Comparison of ENCODE assay signal across 29 mouse cellular contexts in the genomic region with DNA sequence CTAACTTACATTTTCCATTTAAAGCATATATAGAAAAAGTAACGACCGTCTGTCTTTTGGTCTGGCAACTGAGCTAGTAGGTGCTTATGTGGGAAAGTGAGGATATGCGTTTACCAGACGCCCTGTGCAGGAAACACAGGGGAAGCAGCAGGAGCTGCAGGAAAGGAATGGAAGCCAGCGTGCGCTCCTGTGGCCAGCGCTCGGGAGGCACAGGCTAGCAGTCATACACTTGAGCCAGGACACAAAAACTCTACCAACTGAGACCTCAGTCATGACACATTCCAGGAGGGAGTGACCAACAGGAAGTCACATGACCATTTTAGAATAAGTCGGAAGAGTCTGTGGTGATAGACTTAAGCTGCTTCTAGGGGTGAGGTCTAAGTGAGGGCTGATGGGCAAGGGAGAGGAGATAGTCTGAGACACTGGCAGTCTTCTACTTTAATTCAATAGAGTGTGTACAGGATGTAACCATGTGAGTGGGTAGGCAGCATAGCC. TPM values are rescaled to one million over a fixed set of nuclear protein-coding genes. Genes with fewer than 3 reads are reported as not detected.
A peak's percentile ranks its signal among the peaks of the same experiment; 100 is the strongest.
DNase-seq lines count a peak whose midpoint lies in the region; ATAC-seq and TF ChIP-seq lines count a peak whose summit lies in the region.
"Had no signal": no experiment of that assay in that cellular context is flagged by ENCODE, and none has a peak within 500 bp of the region (broad histone marks: within the 10 kb centered on the region; RNA-seq: fewer than 3 reads in every experiment).

No protein-coding gene starts in this region.

- H3K27me3 ChIP-seq in liver, embryonic 12.5 days (replicated peaks), result no peaks in the 10 kb centered on the region
- no peaks in the 10 kb centered on the region for H3K27me3 ChIP-seq in liver, embryonic 11.5 days (replicated peaks; ENCODE audit: control insufficient read depth, insufficient read depth, low read length)
- no peaks in the 10 kb centered on the region for H3K27me3 ChIP-seq in CH12.LX (replicated peaks)
- H3K27me3 ChIP-seq: embryonic facial prominence, embryonic 13.5 days; forebrain, embryonic 12.5 days; forebrain, embryonic 15.5 days; hindbrain, embryonic 13.5 days; intestine, embryonic 15.5 days; Patski had no signal

- no peak for ATAC-seq in liver, embryonic 12.5 days
- no peak for ATAC-seq in liver, embryonic 11.5 days (replicated peaks; ENCODE audit: low FRiP score)
- ATAC-seq: CD4-positive, CD25-positive, alpha-beta regulatory T cell, adult 4 months; forebrain, embryonic 15.5 days; hindbrain, embryonic 16.5 days; intestine, embryonic 15.5 days; Patski had no signal

- 78% methylated on average over 9 of the region's 9 CpGs for WGBS in liver, embryonic 12.5 days (ENCODE audit: insufficient replicate concordance)
- 82% methylated on average over 9 of the region's 9 CpGs for WGBS in liver, embryonic 11.5 days

- no peak for TF ChIP-seq EP300 in CH12.LX (IDR thresholded peaks at IDR 0.05; ENCODE audit: low read length)

- dilution Hi-C loops in CH12.LX (cut with MboI; ENCODE audit: extremely low pct_ligation_motif_present, extremely low pct_unique_long_range_greater_than_20kb, low sequenced_read_pairs), result no loop called here

- intact Hi-C loops in gastrocnemius, adult 2 months (cut with DNase I), result no loop called here

- H3K9me3 ChIP-seq in liver, embryonic 12.5 days (replicated peaks), result no peaks in the 10 kb centered on the region
- H3K9me3 ChIP-seq in liver, embryonic 11.5 days (ENCODE audit: control insufficient read depth, low read length), result no peaks in the 10 kb centered on the region
- peaks cover 5% of the 10 kb centered on the region for H3K9me3 ChIP-seq in CH12.LX (replicated peaks; ENCODE audit: low read length)
- H3K9me3 ChIP-seq: embryonic facial prominence, embryonic 10.5 days; embryonic facial prominence, embryonic 13.5 days; forebrain, embryonic 15.5 days; heart, embryonic 10.5 days; hindbrain, embryonic 13.5 days; intestine, embryonic 15.5 days had no signal

- no peak for TF ChIP-seq CTCF in gastrocnemius, adult 2 months (IDR thresholded peaks at IDR 0.05)
- TF ChIP-seq CTCF in CH12.LX (conservative IDR thresholded peaks at IDR 0.05 in 1 of 2, IDR thresholded peaks at IDR 0.05 in 1 of 2; ENCODE audit: low read depth in 2 of 2, low read length in 2 of 2), result no peak

- H3K36me3 ChIP-seq in liver, embryonic 12.5 days, result peaks cover 72% of the 10 kb centered on the region
- H3K36me3 ChIP-seq in liver, embryonic 11.5 days (ENCODE audit: control insufficient read depth, insufficient read depth, low read length), result peaks cover 16% of the 10 kb centered on the region
- H3K36me3 ChIP-seq in CH12.LX (replicated peaks in 1 of 2; ENCODE audit: control insufficient read depth in 1 of 2, insufficient read depth in 1 of 2, low read length in 1 of 2), result peaks cover 48 to 85% of the 10 kb centered on the region in 2 experiments

- no peak overlapping the region for H3K9ac ChIP-seq in liver, embryonic 12.5 days
- H3K9ac ChIP-seq in liver, embryonic 11.5 days (ENCODE audit: low read depth, low read length), result no peak overlapping the region
- no peak overlapping the region for H3K9ac ChIP-seq in CH12.LX (ENCODE audit: insufficient read depth, low read depth)
- H3K9ac ChIP-seq: embryonic facial prominence, embryonic 13.5 days; forebrain, embryonic 12.5 days; forebrain, embryonic 15.5 days; hindbrain, embryonic 13.5 days; intestine, embryonic 15.5 days had no signal

- in situ Hi-C loops in CH12.LX (cut with MboI; ENCODE audit: low pct_ligation_motif_present, low pct_unique_long_range_greater_than_20kb, low sequenced_read_pairs), result no loop called here

- no peak for DNase-seq in gastrocnemius, adult 2 months
- no peak for DNase-seq in gastrocnemius, postnatal 4 days (ENCODE audit: low spot score in 2 of 2)
- no peak for DNase-seq in liver, embryonic 11.5 days (ENCODE audit: low spot score)
- DNase-seq in CH12.LX (ENCODE audit: extremely low read depth), result no peak
- DNase-seq in layer of hippocampus, adult 8-10 months (ENCODE audit: low spot score in 2 of 2), result no peak
- DNase-seq in kidney, postnatal 14 days, result no peak
- DNase-seq: adrenal gland, postnatal 10 days; adrenal gland, postnatal 36 days; B cell, adult 2 months; cerebellum, adult 11 months; cerebellum, adult 9-11 months; cerebellum, postnatal 36 days; embryo, embryonic 11 days; gastrocnemius, postnatal 10 days; gastrocnemius, postnatal 36 days; heart, postnatal 36 days had no signal

- peaks cover 9% of the 10 kb centered on the region for H3K4me1 ChIP-seq in liver, embryonic 12.5 days
- H3K4me1 ChIP-seq in liver, embryonic 11.5 days (replicated peaks; ENCODE audit: control insufficient read depth, insufficient read depth, low read length), result no peaks in the 10 kb centered on the region; the same call in 1 of the 2 replicates
- no peaks in the 10 kb centered on the region for H3K4me1 ChIP-seq in CH12.LX (ENCODE audit: control insufficient read depth in 1 of 2, insufficient read depth in 2 of 2)
- H3K4me1 ChIP-seq: embryonic facial prominence, embryonic 10.5 days; embryonic facial prominence, embryonic 13.5 days; forebrain, embryonic 12.5 days; forebrain, embryonic 15.5 days; heart, embryonic 10.5 days; hindbrain, embryonic 10.5 days; hindbrain, embryonic 13.5 days; intestine, embryonic 15.5 days had no signal

- H3K4me2 ChIP-seq in liver, embryonic 12.5 days, result no peak overlapping the region
- no peak overlapping the region for H3K4me2 ChIP-seq in liver, embryonic 11.5 days
- no peak overlapping the region for H3K4me2 ChIP-seq in CH12.LX (ENCODE audit: insufficient read depth, low read depth, poor library complexity, severe bottlenecking)
- H3K4me2 ChIP-seq: embryonic facial prominence, embryonic 13.5 days; forebrain, embryonic 12.5 days; forebrain, embryonic 15.5 days; hindbrain, embryonic 13.5 days; intestine, embryonic 15.5 days had no signal

- H3K4me3 ChIP-seq in gastrocnemius, adult 2 months, result no peak overlapping the region
- no peak overlapping the region for H3K4me3 ChIP-seq in liver, embryonic 12.5 days
- no peak overlapping the region for H3K4me3 ChIP-seq in liver, embryonic 11.5 days (ENCODE audit: low read depth, low read length)
- H3K4me3 ChIP-seq in CH12.LX (replicated peaks in 1 of 3; ENCODE audit: low read depth in 2 of 3, low read length in 2 of 3, poor library complexity in 1 of 3), result no peak overlapping the region
- H3K4me3 ChIP-seq: embryonic facial prominence, embryonic 10.5 days; embryonic facial prominence, embryonic 13.5 days; erythroblast, embryonic 14.5 days; forebrain, embryonic 12.5 days; forebrain, embryonic 15.5 days; heart, embryonic 10.5 days; hindbrain, embryonic 10.5 days; hindbrain, embryonic 13.5 days; intestine, embryonic 15.5 days had no signal

- TF ChIP-seq POLR2A in CH12.LX (IDR thresholded peaks at IDR 0.05; ENCODE audit: low read depth, low read length), result no peak

- H3K79me2 ChIP-seq in CH12.LX (replicated peaks; ENCODE audit: control insufficient read depth, extremely low read depth, insufficient read depth, poor library complexity, severe bottlenecking), result peaks cover 2% of the 10 kb centered on the region; the same call in 1 of the 2 replicates

- no peak for TF ChIP-seq RAD21 in CH12.LX (IDR thresholded peaks at IDR 0.05; ENCODE audit: low read depth, low read length)

- peak overlapping the region; percentile 80 for H3K27ac ChIP-seq in gastrocnemius, adult 2 months
- peak overlapping the region; percentile 4; the same call in 1 of the 2 replicates for H3K27ac ChIP-seq in liver, embryonic 12.5 days
- H3K27ac ChIP-seq in liver, embryonic 11.5 days (ENCODE audit: low read depth, low read length), result no peak overlapping the region
- H3K27ac ChIP-seq in CH12.LX (ENCODE audit: insufficient read depth, low read depth), result no peak overlapping the region
- H3K27ac ChIP-seq: embryonic facial prominence, embryonic 10.5 days; embryonic facial prominence, embryonic 13.5 days; forebrain, embryonic 12.5 days; forebrain, embryonic 15.5 days; heart, embryonic 10.5 days; hindbrain, embryonic 10.5 days; hindbrain, embryonic 13.5 days; intestine, embryonic 15.5 days had no signal

TF ChIP-seq in CH12.LX, 34 proteins besides CTCF, POLR2A, EP300 and RAD21:
- TF ChIP-seq JUN (IDR thresholded peaks at IDR 0.05; ENCODE audit: insufficient read depth, low read depth, low read length) (no peak), BHLHE40 (IDR thresholded peaks at IDR 0.05; ENCODE audit: low read depth, low read length) (0 out of 2 replicates have a peak, but pooled peaks have one; percentile 13)

RNA-seq across cellular contexts. Expression of a gene that starts 17.3 kb away (rescaled TPM):
- 100 to 1,000 TPM; 439 to 509 TPM for total RNA-seq in gastrocnemius, adult 2 months (2021)
- 10 to 100 TPM; 68.2 to 70.9 TPM for total RNA-seq in gastrocnemius, postnatal 4 days (2021)
- 84.8 and 88.7 TPM in 2 replicates for polyA plus RNA-seq in liver, embryonic 12.5 days (2016; fragmentation: Nextera tagmentation; extraction: Ambion mirVana)
- polyA plus RNA-seq in liver, embryonic 11.5 days (2014; fragmentation: Nextera tagmentation; extraction: Ambion mirVana), result 110 and 122 TPM in 2 replicates
- total RNA-seq in CH12.LX (2012; rRNA removed) (79.3 and 91.9 TPM in 2 replicates), CH12.LX (2014; rRNA removed) (258 and 264 TPM in 2 replicates)
- 129 and 171 TPM in 2 replicates for polyA plus RNA-seq in CH12.LX (2012; ENCODE audit: insufficient read length, low read depth)
- total RNA-seq in layer of hippocampus, adult 8-10 months (2022), result 10 to 100 TPM; 67.5 to 74.9 (median 70.7) TPM

RNA-seq across cellular contexts. Expression of a gene that starts 17.4 kb away (rescaled TPM):
- 10 to 100 TPM; 41.1 to 56.0 TPM for total RNA-seq in gastrocnemius, adult 2 months (2021)
- total RNA-seq in gastrocnemius, postnatal 4 days (2021), result 10 to 100 TPM; 23.4 to 28.3 TPM
- polyA plus RNA-seq in liver, embryonic 12.5 days (2016; fragmentation: Nextera tagmentation; extraction: Ambion mirVana), result 9.9 and 11.0 TPM in 2 replicates
- 16.8 and 18.1 TPM in 2 replicates for polyA plus RNA-seq in liver, embryonic 11.5 days (2014; fragmentation: Nextera tagmentation; extraction: Ambion mirVana)
- 6.3 and 7.2 TPM in 2 replicates for total RNA-seq in CH12.LX (2012; rRNA removed)
- total RNA-seq in CH12.LX (2014; rRNA removed), result 4.6 and 5.5 TPM in 2 replicates
- polyA plus RNA-seq in CH12.LX (2012; ENCODE audit: insufficient read length, low read depth), result 12.0 and 16.8 TPM in 2 replicates
- 10 to 100 TPM; 19.4 to 23.8 (median 20.5) TPM for total RNA-seq in layer of hippocampus, adult 8-10 months (2022)

Comparison
In these comparisons a context has a peak if more than half of its experiments do, and no peak if none do; other contexts are left out.
1. H3K27ac ChIP-seq: peak in gastrocnemius, adult 2 months (single experiment) and liver, embryonic 12.5 days (single experiment); none in liver, embryonic 11.5 days (single experiment) and CH12.LX (single experiment).